Mouse (Mus musculus) skeletal muscle tissue, adult 2 months (tissue): ENCODE measurements around the gene Ccdc69.

ENCODE experiments used
- DNase-seq: peaks from one replicate; pipeline ENCODE4 v3.0.0-alpha.2; 2012; ENCODE audit warnings: low read depth, low spot score

The Ccdc69 gene

DNA sequence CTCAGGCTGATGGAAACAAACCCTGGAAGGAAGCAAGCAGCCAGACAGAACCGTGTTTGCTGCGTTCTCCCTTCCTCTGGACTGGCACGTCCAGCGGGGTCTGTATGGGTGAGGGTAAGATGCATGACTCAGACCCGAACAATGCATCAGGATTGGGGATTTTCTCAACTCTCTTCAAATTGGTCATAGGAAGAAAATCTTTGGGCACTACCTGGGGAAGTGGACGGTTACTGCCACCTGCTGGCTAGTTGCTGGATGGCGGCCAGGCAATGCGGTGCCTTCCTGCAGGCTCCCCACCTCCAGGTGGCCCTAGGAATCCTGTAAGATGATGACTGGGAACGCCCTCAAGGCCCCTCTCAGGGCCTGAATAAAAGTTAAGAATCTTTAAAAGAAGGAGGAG lies 38.3 kb downstream of the Ccdc69 start:
- DNase-seq = peak; percentile 67

DNA sequence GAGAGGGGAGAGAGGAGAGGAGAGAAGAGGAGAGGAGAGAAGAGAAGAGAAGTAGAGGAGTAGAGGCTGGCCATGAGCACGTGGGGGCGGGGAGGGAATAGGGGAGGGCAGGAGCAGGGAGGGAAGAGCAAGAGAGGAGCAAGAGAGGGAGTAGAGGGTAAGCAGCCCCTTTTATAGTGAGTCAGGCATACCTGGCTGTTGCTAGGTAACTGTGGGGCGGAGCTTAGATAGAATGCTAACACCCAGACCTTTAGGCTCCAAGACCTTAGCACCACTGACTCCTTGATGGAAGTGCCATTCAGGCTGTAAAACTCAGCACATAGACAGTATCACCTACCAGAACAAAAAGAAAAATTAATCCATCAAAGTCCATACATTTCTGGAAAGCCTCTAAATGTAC lies 41.3 kb downstream of the Ccdc69 start:
- no peak for DNase-seq

DNA sequence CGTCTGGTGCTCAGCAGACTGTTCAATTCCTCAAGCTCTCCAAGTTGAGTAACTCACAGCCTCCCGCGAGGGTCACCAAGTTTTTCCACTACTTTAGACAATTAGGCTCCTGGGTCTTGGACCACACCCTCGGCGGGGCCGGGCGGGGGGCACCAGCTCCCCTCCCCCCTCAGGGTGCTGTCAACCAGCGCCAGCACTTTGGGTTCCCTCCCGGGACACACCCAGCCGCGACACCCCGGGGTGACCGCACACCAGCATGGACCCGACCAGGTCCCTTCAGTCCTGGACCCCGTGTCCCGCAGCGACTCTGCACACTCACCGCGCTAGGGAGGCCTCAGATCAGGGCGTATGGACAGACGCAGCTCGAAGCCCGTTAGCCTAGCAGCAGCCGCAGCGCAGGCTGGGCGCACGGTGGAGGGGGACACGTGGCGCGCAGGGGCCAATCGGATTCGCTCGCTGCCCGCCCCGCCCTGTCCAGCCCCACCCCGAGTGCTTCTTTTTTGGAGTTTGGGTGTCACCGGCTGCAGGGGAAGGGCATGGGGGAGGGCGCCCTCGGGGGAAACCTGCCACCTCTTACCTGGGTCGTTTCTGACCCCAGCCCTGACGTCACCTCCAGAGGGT lies 44.8 kb downstream of the Ccdc69 start, which contains the start of gene Anxa6:
TSS of gene Anxa6 (minus strand) at position 406 of the 621 bp plus-strand sequence.
- peak; percentile 84 for DNase-seq

DNA sequence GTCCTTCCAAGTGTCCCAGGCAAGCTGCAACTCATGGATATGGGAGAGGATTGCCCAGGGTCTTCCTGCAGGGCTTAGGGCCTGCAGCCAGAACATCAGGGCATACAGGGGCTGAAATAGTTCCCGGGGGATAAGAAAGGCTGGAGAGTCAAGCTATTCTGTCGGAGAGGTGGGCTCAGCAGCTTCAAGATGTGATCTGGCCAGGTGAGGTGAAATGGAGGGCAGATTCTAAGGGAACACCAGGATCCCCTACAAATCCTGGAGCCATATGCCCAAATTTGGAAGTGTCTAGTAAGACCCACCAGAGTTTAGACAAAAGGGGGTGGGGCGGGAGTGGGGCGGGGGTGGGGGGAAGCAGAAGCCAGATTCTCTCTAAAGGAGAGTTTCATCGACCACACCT lies 45.6 kb downstream of the Ccdc69 start:
- DNase-seq = no peak

DNA sequence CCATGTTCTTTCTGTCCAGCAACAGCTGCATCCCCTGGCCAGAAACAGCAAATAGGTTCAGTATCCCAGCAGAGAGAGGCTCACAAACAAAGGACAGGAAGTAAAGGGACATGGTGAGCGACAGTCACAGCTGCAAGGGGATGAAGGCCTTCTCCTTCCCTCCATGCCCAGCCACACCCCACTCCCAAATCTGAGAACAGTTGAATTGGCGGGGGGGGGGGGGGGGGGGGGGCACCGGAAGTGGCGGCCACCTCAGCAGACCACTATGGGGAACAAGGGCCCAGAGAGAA lies 46.0 kb downstream of the Ccdc69 start:
- no peak for DNase-seq

DNA sequence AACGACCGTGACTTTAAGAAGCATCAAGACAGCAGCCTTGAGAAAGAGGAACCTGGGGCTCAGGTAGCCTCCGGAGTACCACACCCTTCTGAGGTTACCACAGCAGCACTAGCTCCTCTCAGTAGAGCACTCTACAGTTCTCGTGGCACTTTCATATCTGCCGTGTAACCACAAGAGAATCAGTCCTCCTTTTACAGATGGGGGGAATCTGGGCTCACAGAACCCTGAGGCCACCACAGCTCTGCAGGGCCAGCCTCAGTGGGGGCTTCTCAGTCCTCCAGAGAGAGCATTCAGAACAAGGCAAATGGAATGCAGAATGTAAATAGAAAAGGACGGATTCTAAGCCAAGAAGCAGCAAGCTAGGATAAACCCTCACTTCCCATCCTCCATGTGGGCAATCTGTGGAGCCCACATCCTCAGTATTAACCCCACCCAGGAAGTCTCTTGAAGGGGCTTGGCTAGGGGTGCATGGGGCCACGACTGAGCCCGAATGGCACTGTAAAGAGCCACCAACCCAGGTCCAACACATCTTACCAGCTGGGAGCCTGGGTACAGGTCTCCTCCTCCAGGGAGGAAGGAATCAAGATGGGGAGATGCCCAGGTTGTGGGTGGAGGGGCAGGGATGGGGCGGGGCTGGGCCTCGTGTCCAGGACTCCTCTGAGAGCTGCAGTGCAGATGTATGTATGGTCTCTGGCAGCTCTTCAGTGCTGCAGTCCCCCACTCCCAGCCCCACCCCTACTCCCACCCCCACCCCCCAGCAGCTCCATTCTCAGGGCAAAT lies 46.5 kb downstream of the Ccdc69 start:
- no peak for DNase-seq

DNA sequence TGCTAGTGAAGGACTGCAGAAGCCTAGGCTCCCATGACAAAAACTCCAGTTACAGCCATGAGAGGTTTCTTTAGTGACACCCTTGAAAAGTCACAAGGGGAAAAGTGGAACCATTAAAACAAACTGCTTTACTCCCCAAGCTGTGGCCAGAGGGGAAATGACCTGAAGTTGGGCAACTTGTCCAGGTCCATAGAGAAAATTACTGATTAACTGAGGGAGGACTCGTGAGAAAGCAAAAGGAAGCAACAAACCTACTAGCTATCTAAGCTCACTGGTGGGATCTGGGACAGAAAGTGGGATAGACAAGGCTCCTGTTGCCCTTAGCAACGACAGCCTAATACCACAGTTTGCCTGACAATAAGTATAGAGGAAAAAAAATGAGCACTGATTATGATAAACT lies 49.4 kb downstream of the Ccdc69 start:
- DNase-seq = no peak

DNA sequence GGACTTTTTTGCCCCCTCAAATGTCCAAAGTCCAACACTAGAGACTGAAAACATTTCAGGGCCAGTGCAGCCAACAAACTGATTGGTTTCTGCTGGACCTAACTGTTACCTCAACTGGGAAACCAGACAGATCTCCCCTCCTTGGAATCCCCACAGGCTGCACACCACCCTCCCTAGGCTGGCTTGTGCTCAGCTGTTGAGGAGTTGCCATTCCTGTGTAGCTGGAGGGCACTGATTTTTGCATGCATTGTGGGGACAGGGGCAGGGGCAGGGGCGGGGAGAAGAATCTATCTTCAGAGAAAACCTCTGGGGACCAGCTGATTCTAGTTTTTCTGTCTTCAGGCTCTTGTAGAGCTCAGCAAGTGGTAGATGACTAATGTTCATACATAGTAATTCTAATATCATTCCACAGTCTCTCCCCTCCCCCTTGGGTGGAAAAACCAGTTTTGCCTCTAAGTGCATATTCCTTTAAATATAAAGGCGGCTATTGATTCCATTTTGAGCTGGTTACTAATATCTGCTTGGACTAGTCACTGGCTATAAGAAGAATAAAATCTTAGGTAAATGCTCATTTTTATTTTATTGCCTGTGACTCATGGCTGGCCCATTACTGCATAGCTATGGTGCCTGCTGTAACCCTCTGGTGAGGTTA lies 50.6 kb downstream of the Ccdc69 start:
- DNase-seq = no peak

DNA sequence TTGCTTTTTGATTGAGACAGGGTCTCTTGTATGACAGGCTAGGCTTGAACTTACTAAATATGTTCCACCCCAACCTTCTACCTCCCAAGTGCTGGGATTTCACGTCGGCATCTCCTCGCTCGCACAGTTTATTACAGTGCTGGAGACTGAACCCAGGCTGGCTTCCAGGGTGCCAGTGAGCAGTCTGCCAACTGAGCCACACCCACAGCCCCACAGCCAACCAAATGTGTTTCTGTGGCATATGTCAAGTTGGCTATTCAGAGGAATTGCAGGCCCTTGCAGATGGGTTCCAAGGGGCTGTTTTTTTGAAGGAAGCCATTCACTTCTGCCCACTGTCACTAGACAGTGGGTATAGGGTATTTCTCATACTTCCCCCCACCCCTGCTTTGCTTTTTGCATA lies 52.0 kb downstream of the Ccdc69 start:
- peak; percentile 60 for DNase-seq

DNA sequence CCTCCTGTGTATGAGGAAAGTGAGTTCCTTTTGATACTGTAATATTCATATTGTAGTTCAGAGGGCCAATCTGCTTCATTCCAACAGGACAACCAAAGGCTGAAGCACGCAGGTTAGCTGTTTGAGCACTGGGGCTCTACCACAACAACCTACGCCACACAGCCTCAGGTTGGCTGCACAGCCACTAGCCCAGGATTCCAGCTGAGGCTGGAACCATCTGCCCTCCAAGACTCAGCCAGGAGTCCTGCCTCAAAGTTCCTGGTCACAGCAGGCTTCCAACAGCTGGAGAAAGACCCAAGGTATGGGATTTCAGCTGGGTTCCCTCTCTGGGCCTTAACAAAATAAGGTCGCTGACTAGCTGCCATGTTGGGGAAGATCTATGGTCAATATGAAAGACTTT lies 54.3 kb downstream of the Ccdc69 start:
- peak; percentile 39 for DNase-seq

DNA sequence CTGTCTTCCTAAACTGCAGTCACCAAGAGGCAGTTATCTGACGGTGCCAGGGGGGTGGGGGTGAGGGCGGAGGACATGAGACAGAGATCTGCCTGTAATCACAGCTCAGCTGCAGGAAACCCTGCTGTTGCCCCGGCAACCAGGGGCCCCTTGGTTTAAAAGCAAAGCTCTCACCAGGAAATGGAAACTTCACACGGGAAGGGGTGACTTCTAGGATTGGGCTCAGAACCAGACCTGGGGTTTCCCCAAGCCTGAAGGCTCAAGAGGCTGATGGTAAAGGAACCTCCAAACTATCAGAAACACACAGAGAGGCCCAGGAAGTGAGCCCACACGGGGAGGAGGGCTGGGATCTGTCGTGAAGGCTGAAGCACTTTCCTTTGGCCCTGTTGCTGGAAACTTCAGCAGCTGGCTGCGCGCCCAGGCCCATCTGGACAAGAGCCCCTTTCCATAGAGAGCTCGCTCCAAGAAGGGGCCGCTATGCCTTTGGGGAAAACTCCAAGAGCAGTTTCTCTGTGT lies 54.8 kb downstream of the Ccdc69 start:
- peak; percentile 90 for DNase-seq

DNA sequence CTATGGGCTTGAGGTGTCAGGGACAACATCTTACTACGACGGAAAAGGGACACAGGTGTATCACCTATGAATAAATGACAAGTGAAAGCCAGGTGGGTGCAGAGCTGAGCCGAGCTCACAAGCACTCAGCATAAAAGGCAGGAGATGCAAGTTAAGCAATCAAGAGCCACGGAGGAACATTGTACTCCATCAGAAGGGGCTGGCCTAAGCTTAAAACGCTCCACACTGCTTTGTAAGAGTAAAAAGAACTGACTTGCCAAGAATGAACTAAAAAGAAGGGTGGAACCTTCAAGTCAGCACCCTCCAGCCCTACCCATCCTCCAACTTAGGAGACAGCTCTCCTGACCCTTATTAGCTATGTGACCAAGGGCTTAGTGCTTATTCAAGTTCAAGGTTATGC lies 55.4 kb downstream of the Ccdc69 start:
- no peak for DNase-seq

DNA sequence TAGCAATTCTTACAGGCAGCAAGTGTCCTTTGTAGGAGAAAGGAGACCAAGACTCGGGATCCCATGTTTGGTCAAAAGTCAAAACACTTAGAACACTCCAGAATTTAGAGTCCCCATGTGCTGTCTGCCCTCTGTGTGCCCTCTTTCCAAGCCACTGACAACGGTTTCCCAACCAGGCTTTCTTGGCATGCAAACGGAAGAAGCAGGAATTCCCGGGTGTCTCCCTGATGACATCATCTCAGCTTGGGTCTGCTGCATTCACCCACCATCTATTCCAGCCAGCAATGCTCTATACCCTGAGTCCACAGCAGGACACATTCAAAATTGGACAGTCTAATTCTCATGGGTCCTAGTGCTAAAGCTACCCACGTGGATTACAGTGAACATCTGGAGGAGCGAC lies 56.1 kb downstream of the Ccdc69 start:
- no peak for DNase-seq

DNA sequence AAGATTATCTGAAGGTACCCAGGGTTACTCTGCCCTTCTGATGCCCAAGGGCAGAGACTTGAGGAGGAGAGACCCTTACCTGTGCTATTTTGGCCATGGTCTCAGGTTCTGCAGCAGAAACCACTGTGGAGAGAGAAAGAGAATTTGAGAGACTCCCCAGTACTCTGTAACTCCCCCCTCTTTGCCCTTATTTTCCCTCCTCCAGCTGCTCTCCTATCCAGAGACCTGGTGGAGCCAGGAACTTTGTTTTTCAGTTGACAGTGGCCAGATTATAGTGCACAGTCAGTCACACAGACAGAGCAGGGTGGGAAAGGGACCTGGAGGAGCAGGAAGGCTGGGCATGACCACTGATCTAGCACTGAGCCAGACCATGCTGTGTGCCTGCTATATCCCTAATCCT lies 56.5 kb downstream of the Ccdc69 start:
- DNase-seq = no peak

DNA sequence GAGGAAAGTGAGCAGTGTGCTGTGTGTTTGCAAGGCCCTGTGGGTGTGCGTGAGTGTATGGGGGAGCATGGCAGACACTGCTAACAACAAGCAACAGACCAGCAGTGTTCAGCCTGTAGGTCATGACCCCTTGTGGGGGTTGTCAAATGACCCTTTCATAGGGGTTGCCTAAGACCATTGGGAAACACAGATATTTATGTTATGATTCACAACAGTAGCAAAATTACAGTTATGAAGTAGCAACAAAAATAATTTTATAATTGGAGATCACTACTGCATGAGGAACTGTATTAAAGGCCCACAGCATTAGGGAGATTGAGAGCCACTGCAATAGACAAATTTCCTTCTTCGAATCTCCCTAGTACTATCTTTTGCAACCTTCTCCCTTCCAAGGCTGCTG lies 58.2 kb downstream of the Ccdc69 start:
- no peak for DNase-seq

DNA sequence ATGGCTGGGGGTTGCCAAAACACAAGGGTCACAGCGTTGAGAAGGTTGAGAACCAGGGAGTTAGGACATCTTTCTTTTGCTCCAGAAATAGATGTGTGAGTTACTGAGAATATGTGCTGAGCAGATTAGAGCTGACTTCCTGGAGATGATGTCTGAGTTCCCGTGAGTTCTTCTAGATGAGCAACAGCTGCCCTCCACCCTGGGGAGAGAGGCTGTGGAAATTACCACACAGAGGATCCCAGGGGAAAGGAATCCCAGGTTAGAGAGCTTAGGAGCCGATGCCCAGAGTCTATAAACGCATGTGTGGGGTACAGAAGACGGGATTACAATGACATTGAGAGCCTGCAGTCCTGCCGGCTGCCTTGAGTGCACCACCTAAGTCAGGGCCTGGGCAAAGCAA lies 59.9 kb downstream of the Ccdc69 start:
- DNase-seq = peak; percentile 71

DNA sequence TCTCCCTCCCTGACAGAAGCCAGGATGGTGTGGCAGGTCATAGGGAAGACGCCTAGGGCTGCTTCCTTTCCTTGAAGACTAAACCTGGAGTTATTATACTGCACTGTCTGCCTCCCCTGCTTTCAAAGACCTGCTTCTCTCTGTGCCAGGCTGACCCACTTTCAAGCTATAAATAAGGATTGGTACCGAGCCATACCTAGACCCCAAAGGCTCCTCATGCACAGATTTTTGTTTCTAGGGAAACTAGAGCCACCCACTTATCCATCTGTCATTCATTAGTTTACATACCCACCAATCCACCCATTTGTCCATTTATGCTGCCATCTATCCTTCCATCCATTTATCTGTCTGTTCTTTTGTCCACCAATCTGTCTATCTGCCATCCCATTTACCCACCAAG lies 60.7 kb downstream of the Ccdc69 start:
- DNase-seq = no peak

DNA sequence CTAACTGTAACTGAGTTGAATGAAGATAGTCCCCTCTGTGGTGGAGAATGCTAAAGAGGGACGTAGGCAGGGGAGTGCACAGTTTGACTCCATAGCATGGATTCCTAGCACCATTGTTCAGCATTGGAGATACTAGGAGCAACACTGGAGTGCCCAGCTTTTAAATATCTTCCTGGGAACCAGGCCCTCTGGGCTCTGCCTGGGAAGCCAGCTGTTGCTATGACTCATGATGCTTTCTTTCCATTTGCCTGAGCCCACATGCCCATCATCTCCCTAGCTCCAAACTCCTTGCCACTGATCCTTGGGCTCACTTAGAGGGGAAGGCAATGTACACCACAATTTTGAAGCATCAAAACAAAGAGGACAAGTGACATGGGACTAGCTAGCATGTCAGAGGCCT lies 61.2 kb downstream of the Ccdc69 start:
- no peak for DNase-seq

DNA sequence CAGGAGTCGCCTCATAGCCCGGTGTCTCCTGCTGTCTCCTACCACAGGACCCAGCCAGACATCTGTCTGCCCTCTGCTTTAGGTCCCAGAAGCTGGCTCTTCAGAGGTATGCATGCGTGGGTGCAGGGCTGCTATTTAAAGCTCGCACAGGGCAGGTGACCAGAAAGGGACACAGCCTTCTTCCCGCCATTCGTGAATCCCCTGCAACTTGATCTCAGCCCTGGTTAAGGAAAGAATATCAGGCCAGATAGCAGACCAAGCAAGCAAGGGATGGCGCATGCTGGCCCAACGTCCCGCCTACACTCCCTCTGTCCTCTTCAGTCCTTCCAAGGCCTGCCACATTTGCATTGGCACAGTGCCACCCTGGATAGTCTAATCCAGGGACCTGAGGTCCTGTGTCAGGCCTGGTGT lies 62.1 kb downstream of the Ccdc69 start:
- peak; percentile 96 for DNase-seq

DNA sequence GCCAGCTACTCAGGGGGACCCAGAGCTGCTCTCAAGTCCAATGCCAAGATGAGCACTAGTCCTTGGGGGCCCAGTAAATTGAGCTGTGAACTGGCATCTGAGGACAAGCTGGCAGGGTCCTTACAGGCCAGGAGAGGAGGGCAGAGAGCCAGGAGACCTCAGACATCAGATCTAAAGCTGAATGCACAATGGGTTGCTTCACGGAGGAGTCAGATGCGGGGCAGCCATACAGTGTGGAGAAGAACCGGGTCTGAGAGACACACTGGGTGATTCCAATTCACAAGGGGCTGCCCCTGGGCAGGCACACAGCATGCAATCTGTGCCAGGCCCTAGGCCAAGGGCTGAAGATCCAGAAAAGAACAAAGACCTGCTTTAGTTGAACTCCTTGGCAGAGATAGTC lies 62.7 kb downstream of the Ccdc69 start:
- DNase-seq = peak; percentile 38

DNA sequence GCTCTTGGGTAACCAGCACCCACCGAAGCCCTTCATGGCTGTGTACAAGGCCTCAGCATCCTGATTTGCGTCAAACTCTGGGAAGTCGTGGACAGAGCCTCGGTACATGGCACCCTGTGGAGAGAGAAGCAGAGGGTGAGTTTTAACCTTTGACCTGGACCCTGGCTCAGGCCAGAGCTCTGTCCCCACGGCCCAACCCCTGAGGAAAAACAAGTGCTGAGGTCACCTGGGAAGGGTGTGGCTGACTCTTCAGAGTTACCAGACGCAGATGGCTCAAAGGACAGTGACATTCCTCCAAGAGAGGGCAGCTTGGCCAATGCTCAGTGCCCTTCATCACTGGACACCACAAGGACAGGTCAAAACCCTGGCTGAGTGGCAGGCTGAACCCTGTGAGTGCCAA lies 64.1 kb downstream of the Ccdc69 start:
- DNase-seq = no peak

DNA sequence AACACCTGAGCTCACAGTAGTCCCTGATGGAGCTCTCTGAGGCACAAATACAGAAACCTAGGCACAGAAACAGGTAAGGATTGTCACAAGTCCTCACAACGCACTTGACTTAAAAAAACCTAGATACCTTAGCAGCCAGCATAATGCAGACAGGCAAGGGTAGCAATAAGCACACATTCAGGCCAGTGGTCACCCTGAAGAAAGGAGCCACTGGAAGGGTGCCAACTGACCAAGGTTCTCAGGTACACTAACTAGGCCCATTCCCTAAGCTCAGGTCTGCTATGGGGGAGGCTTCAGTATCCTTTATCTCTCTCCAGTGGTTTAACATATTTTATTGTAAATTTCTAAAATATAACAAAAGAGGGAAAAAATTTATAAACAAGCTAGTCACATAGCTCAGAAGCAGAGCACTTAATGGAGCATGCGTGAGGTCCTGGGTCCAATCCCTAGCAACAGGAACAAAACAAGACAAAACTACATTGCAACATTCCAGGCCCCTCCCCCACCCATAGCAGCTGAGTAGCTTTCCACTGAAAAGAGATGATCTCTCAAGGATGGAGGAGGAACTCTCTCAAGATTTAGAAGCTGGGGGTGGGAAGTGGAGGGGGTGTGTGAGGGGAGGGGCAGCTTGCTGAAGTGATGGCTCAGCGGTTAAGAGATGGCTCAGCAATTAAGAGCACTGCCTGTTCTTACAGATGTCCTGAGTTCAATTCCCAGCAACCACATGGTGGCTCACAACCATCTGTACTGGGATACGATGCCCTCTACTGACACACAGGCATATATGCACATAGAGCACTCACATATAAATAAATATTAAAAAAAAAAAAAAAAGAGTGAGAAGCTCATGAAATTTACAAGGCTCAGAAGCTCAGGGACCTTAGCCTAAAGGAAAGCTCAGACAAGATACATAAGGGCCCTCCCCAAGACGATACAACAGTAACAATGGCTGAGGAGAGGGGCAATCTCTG lies 65.1 kb downstream of the Ccdc69 start:
- peak; percentile 41 for DNase-seq
